Mouse (Mus musculus): ENCODE measurements at regions not wholly inside any gene's neighbourhood (a gene's known extent, or its start where the extent isn't known, plus 50 kb on each side); places are given as distances from the start of the nearest gene placed in this dataset.

GRCm38 (mm10) chr6:61099348-61099981, 80.7 kb upstream of the Ccser1 start:
- no peak for DNase-seq (ENCODE audit: low read depth, low spot score)
- no peaks in the 10 kb centered on the region for H3K36me3 ChIP-seq (ENCODE audit: control insufficient read depth, insufficient read depth, low read length, poor library complexity, severe bottlenecking)
- H3K27me3 ChIP-seq (ENCODE audit: control insufficient read depth, insufficient read depth, low read length, poor library complexity, severe bottlenecking) = no peaks in the 10 kb centered on the region

- no peaks in the 10 kb centered on the region for H3K36me3 ChIP-seq (ENCODE audit: control insufficient read depth, insufficient read depth, low read length, poor library complexity, severe bottlenecking)
- no peak for DNase-seq (ENCODE audit: low read depth, low spot score)
- H3K27me3 ChIP-seq (ENCODE audit: control insufficient read depth, insufficient read depth, low read length, poor library complexity, severe bottlenecking) = no peaks in the 10 kb centered on the region
These were observed 80.2 kb upstream of the Ccser1 start for GRCm38 (mm10) chr6:61099982-61100365.

GRCm38 (mm10) chr6:61101972-61102371, 78.2 kb upstream of the Ccser1 start:
- Histone ChIP-seq H3K36me3 (ENCODE audit: control insufficient read depth, insufficient read depth, low read length, poor library complexity, severe bottlenecking) (no peaks in the 10 kb centered on the region), H3K27me3 (ENCODE audit: control insufficient read depth, insufficient read depth, low read length, poor library complexity, severe bottlenecking) (no peaks in the 10 kb centered on the region)
- no peak for DNase-seq (ENCODE audit: low read depth, low spot score)

- no peak for DNase-seq (ENCODE audit: low read depth, low spot score)
- Histone ChIP-seq H3K36me3 (ENCODE audit: control insufficient read depth, insufficient read depth, low read length, poor library complexity, severe bottlenecking) (no peaks in the 10 kb centered on the region), H3K27me3 (ENCODE audit: control insufficient read depth, insufficient read depth, low read length, poor library complexity, severe bottlenecking) (no peaks in the 10 kb centered on the region)
These were observed 76.5 kb upstream of the Ccser1 start for GRCm38 (mm10) chr6:61103459-61104234.

- Histone ChIP-seq H3K36me3 (ENCODE audit: control insufficient read depth, insufficient read depth, low read length, poor library complexity, severe bottlenecking) (no peaks in the 10 kb centered on the region), H3K27me3 (ENCODE audit: control insufficient read depth, insufficient read depth, low read length, poor library complexity, severe bottlenecking) (no peaks in the 10 kb centered on the region)
- DNase-seq (ENCODE audit: low read depth, low spot score) = no peak
These were observed 64.9 kb upstream of the Ccser1 start for GRCm38 (mm10) chr6:61115250-61115649.

- DNase-seq (ENCODE audit: low read depth, low spot score) = no peak
- no peaks in the 10 kb centered on the region for H3K27me3 ChIP-seq (ENCODE audit: control insufficient read depth, insufficient read depth, low read length, poor library complexity, severe bottlenecking)
- H3K36me3 ChIP-seq (ENCODE audit: control insufficient read depth, insufficient read depth, low read length, poor library complexity, severe bottlenecking) = no peaks in the 10 kb centered on the region
These were observed 60.5 kb upstream of the Ccser1 start for GRCm38 (mm10) chr6:61119590-61119989.

GRCm38 (mm10) chr6:61125431-61125830, 54.7 kb upstream of the Ccser1 start:
- DNase-seq (ENCODE audit: low read depth, low spot score) = no peak

GRCm38 (mm10) chr6:61127238-61127637, 52.9 kb upstream of the Ccser1 start:
- H3K36me3 ChIP-seq (ENCODE audit: control insufficient read depth, insufficient read depth, low read length, poor library complexity, severe bottlenecking) = no peaks in the 10 kb centered on the region
- H3K27me3 ChIP-seq (ENCODE audit: control insufficient read depth, insufficient read depth, low read length, poor library complexity, severe bottlenecking) = no peaks in the 10 kb centered on the region
- no peak for DNase-seq (ENCODE audit: low read depth, low spot score)

More at GRCm38 (mm10) chr6:61125431-61125830, 54.7 kb upstream of the Ccser1 start:
- H3K27me3 ChIP-seq (ENCODE audit: control insufficient read depth, insufficient read depth, low read length, poor library complexity, severe bottlenecking) = no peaks in the 10 kb centered on the region
- H3K36me3 ChIP-seq (ENCODE audit: control insufficient read depth, insufficient read depth, low read length, poor library complexity, severe bottlenecking) = no peaks in the 10 kb centered on the region

GRCm38 (mm10) chr6:61128211-61128610, 51.9 kb upstream of the Ccser1 start:
- H3K27me3 ChIP-seq (ENCODE audit: control insufficient read depth, insufficient read depth, low read length, poor library complexity, severe bottlenecking) = no peaks in the 10 kb centered on the region
- DNase-seq (ENCODE audit: low read depth, low spot score) = no peak

More at GRCm38 (mm10) chr6:61128211-61128610, 51.9 kb upstream of the Ccser1 start:
- H3K36me3 ChIP-seq (ENCODE audit: control insufficient read depth, insufficient read depth, low read length, poor library complexity, severe bottlenecking) = no peaks in the 10 kb centered on the region

Data from splenic B cell, adult 2 months (primary cell).